Mouse (Mus musculus): Measurements from ENCODE around the gene Nol7.

Nol7 gene

GRCm38 (mm10) chr13:43428436-43428835 is 30.2 kb downstream of the Nol7 start:
- no peak for DNase-seq (ENCODE audit: low spot score in 2 of 2)

- DNase-seq (ENCODE audit: low spot score in 2 of 2): no peak
Measured at GRCm38 (mm10) chr13:43433395-43433794, 35.2 kb downstream of the Nol7 start.

- no peak for DNase-seq (ENCODE audit: low spot score in 2 of 2)
Measured at GRCm38 (mm10) chr13:43440376-43440775, 42.2 kb downstream of the Nol7 start.

- DNase-seq (ENCODE audit: low spot score in 2 of 2): no peak
Measured at GRCm38 (mm10) chr13:43442551-43442950, 44.4 kb downstream of the Nol7 start.

GRCm38 (mm10) chr13:43443706-43444105 is 45.5 kb downstream of the Nol7 start:
- DNase-seq (ENCODE audit: low spot score in 2 of 2): no peak

- DNase-seq (ENCODE audit: low spot score in 2 of 2): no peak
Measured at GRCm38 (mm10) chr13:43444717-43445116, 46.5 kb downstream of the Nol7 start.

DNA sequence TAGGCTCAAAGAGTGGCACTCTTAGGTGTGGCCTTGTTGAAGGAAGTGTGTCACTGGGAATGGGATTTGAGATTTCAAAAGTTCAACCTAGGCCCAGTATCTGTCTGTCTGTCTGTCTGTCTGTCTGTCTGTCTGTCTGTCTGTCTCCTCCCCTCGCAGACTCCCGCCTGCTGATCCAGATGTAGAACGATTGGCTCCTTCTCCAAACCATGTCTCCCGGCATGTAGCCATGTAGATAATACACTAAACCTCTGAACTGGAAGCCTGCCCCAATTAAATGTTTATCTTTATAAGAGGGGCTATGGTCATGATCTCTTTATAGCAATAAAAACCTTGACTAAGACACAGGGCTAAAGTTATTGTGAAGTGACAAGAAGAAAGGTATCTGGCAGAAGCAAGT is 47.6 kb downstream of the Nol7 start:
- no peak for DNase-seq (ENCODE audit: low spot score in 2 of 2)

- no peak for DNase-seq (ENCODE audit: low spot score in 2 of 2)
Measured at GRCm38 (mm10) chr13:43447721-43448120, 49.5 kb downstream of the Nol7 start.

GRCm38 (mm10) chr13:43450686-43451085 is 52.5 kb downstream of the Nol7 start:
- no peak for DNase-seq (ENCODE audit: low spot score in 2 of 2)

DNA sequence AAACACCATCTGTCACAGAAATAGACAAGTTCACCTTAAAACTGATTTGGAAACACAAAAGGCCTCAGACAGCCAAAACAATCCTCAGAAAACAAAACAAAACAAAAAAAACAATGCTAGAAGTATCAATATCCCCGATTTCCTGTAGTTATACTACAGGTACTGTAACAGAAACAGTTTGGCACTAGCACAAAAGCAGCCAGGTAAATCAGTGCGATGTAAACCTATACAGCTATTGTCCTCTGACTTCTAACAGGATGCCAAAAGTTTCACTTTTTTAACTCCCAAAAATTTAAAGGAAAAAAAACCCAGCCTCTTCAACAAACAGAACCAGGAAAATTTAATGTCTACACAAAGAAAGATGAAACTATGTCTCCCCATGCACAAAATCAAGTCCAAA is 54.0 kb downstream of the Nol7 start:
- DNase-seq (ENCODE audit: low spot score in 2 of 2): no peak

- no peak for DNase-seq (ENCODE audit: low spot score in 2 of 2)
Measured at GRCm38 (mm10) chr13:43452843-43453605, 54.8 kb downstream of the Nol7 start.

DNA sequence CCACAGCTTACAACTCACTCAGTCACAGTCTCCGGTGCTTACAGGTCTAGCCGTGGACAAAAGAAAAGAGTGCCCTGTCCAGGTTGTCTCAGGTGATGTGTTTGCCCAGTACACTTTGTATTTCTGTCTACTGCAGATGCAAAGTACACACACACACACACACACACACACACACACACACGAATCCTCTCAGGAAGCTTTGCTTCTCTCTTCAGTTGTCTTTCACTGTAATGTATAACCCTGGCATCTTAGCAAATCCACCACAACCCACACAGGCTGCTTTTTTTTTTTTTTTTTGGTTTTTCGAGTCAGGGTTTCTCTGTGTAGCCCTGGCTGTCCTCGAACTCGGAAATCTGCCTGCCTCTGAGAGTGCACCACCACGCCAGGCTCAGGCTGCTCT is 56.2 kb downstream of the Nol7 start:
- DNase-seq (ENCODE audit: low spot score in 2 of 2): no peak

All from left cerebral cortex, adult 9 months (tissue).